Mouse (Mus musculus): ENCODE data around the gene 2010300C02Rik. TPM values are rescaled to one million over a fixed set of nuclear protein-coding genes. Genes with fewer than 3 reads are reported as not detected.
A peak's percentile ranks its signal among the peaks of the same experiment; 100 is the strongest.

Gene 2010300C02Rik
- polyA plus RNA-seq, 2 experiments, result 3.7 to 4.1 TPM

GRCm38 (mm10) chr1:37583795-37584464, 136.0 kb downstream of the 2010300C02Rik start:
- no peak overlapping the region for H3K27ac ChIP-seq (replicated peaks; ENCODE audit: low read depth, low read length)
- WGBS, result 53% methylated on average over 9 of the region's 9 CpGs

GRCm38 (mm10) chr1:37583167-37583566, 136.7 kb downstream of the 2010300C02Rik start:
- Histone ChIP-seq H3K9me3 (ENCODE audit: control insufficient read depth, low read length) (no peaks in the 10 kb centered on the region), H3K4me3 (replicated peaks; ENCODE audit: low read length) (no peak overlapping the region), H3K27ac (replicated peaks; ENCODE audit: low read depth, low read length) (no peak overlapping the region), H3K27me3 (ENCODE audit: control insufficient read depth, insufficient read depth, low read length) (no peaks in the 10 kb centered on the region), H3K36me3 (ENCODE audit: control insufficient read depth, insufficient read depth, low read length) (no peaks in the 10 kb centered on the region), H3K4me1 (ENCODE audit: control insufficient read depth, insufficient read depth, low read length) (peaks cover 7% of the 10 kb centered on the region), H3K9ac (ENCODE audit: low read depth, low read length, severe bottlenecking) (no peak overlapping the region), H3K4me2 (replicated peaks; ENCODE audit: low read depth, low read length, severe bottlenecking) (no peak overlapping the region)
- ATAC-seq (ENCODE audit: low FRiP score, low read depth), result no peak
- no peak for TF ChIP-seq POLR2A (IDR thresholded peaks at IDR 0.05; ENCODE audit: borderline replicate concordance, extremely low read depth, insufficient read depth, insufficient read length)
- 82% methylated on average over 8 of the region's 8 CpGs for WGBS
- DNase-seq (ENCODE audit: low spot score), result no peak

More at GRCm38 (mm10) chr1:37583795-37584464, 136.0 kb downstream of the 2010300C02Rik start:
- no peaks in the 10 kb centered on the region for H3K9me3 ChIP-seq (ENCODE audit: control insufficient read depth, low read length)
- no peak for TF ChIP-seq POLR2A (IDR thresholded peaks at IDR 0.05; ENCODE audit: borderline replicate concordance, extremely low read depth, insufficient read depth, insufficient read length)
- no peak overlapping the region for H3K9ac ChIP-seq (ENCODE audit: low read depth, low read length, severe bottlenecking)
- H3K4me1 ChIP-seq (ENCODE audit: control insufficient read depth, insufficient read depth, low read length), result peaks cover 7% of the 10 kb centered on the region
- H3K36me3 ChIP-seq (ENCODE audit: control insufficient read depth, insufficient read depth, low read length), result no peaks in the 10 kb centered on the region
- no peak overlapping the region for H3K4me3 ChIP-seq (replicated peaks; ENCODE audit: low read length)
- ATAC-seq (ENCODE audit: low FRiP score, low read depth) (no peak), DNase-seq (ENCODE audit: low spot score) (peak; percentile 16)
- no peak overlapping the region for H3K4me2 ChIP-seq (replicated peaks; ENCODE audit: low read depth, low read length, severe bottlenecking)
- H3K27me3 ChIP-seq (ENCODE audit: control insufficient read depth, insufficient read depth, low read length), result no peaks in the 10 kb centered on the region

- 90% methylated on average over 13 of the region's 13 CpGs for WGBS
- Histone ChIP-seq H3K9me3 (ENCODE audit: control insufficient read depth, low read length) (no peaks in the 10 kb centered on the region), H3K27me3 (ENCODE audit: control insufficient read depth, insufficient read depth, low read length) (no peaks in the 10 kb centered on the region), H3K27ac (replicated peaks; ENCODE audit: low read depth, low read length) (no peak overlapping the region), H3K4me1 (ENCODE audit: control insufficient read depth, insufficient read depth, low read length) (peaks cover 4% of the 10 kb centered on the region), H3K36me3 (ENCODE audit: control insufficient read depth, insufficient read depth, low read length) (no peaks in the 10 kb centered on the region), H3K4me3 (replicated peaks; ENCODE audit: low read length) (no peak overlapping the region), H3K4me2 (replicated peaks; ENCODE audit: low read depth, low read length, severe bottlenecking) (no peak overlapping the region), H3K9ac (ENCODE audit: low read depth, low read length, severe bottlenecking) (no peak overlapping the region)
- no peak for DNase-seq (ENCODE audit: low spot score)
- no peak for ATAC-seq (ENCODE audit: low FRiP score, low read depth)
- no peak for TF ChIP-seq POLR2A (IDR thresholded peaks at IDR 0.05; ENCODE audit: borderline replicate concordance, extremely low read depth, insufficient read depth, insufficient read length)
Observed at GRCm38 (mm10) chr1:37579686-37580085, 140.2 kb downstream of the 2010300C02Rik start.

GRCm38 (mm10) chr1:37572528-37573272, 147.2 kb downstream of the 2010300C02Rik start:
- no peaks in the 10 kb centered on the region for H3K27me3 ChIP-seq (ENCODE audit: control insufficient read depth, insufficient read depth, low read length)
- DNase-seq (ENCODE audit: low spot score), result no peak
- ATAC-seq (ENCODE audit: low FRiP score, low read depth), result no peak
- H3K36me3 ChIP-seq (ENCODE audit: control insufficient read depth, insufficient read depth, low read length), result no peaks in the 10 kb centered on the region
- no peaks in the 10 kb centered on the region for H3K9me3 ChIP-seq (ENCODE audit: control insufficient read depth, low read length)
- WGBS, result 82% methylated on average over 10 of the region's 10 CpGs
- no peak overlapping the region for H3K9ac ChIP-seq (ENCODE audit: low read depth, low read length, severe bottlenecking)
- H3K27ac ChIP-seq (replicated peaks; ENCODE audit: low read depth, low read length), result no peak overlapping the region
- TF ChIP-seq POLR2A (IDR thresholded peaks at IDR 0.05; ENCODE audit: borderline replicate concordance, extremely low read depth, insufficient read depth, insufficient read length), result no peak
- H3K4me3 ChIP-seq (replicated peaks; ENCODE audit: low read length), result no peak overlapping the region
- H3K4me2 ChIP-seq (replicated peaks; ENCODE audit: low read depth, low read length, severe bottlenecking), result no peak overlapping the region
- no peaks in the 10 kb centered on the region for H3K4me1 ChIP-seq (ENCODE audit: control insufficient read depth, insufficient read depth, low read length)

GRCm38 (mm10) chr1:37568379-37568778, 151.5 kb downstream of the 2010300C02Rik start:
- Histone ChIP-seq H3K4me3 (replicated peaks; ENCODE audit: low read length) (no peak overlapping the region), H3K27ac (replicated peaks; ENCODE audit: low read depth, low read length) (no peak overlapping the region), H3K4me1 (ENCODE audit: control insufficient read depth, insufficient read depth, low read length) (no peaks in the 10 kb centered on the region), H3K4me2 (replicated peaks; ENCODE audit: low read depth, low read length, severe bottlenecking) (no peak overlapping the region), H3K9ac (ENCODE audit: low read depth, low read length, severe bottlenecking) (no peak overlapping the region), H3K36me3 (ENCODE audit: control insufficient read depth, insufficient read depth, low read length) (no peaks in the 10 kb centered on the region), H3K9me3 (ENCODE audit: control insufficient read depth, low read length) (no peaks in the 10 kb centered on the region), H3K27me3 (ENCODE audit: control insufficient read depth, insufficient read depth, low read length) (no peaks in the 10 kb centered on the region)
- 81% methylated on average over 1 of the region's 1 CpGs for WGBS
- TF ChIP-seq POLR2A (IDR thresholded peaks at IDR 0.05; ENCODE audit: borderline replicate concordance, extremely low read depth, insufficient read depth, insufficient read length), result no peak
- ATAC-seq (ENCODE audit: low FRiP score, low read depth) (no peak), DNase-seq (ENCODE audit: low spot score) (no peak)
